Mouse (Mus musculus) limb, embryonic 13.5 days (tissue): ENCODE data around the gene Adh7. TPM values are rescaled to one million over a fixed set of nuclear protein-coding genes. Genes with fewer than 3 reads are reported as not detected.

ENCODE experiments used
- ATAC-seq: fragments of 200-750 bp; cut with Nextera tagmentation; 2 replicates; pipeline ENCODE4 v1.8.0; 2017; ENCODE audit warnings: low read depth, moderate number of reproducible peaks, moderate TSS enrichment; ENCODE audit not compliant: low FRiP score
- H3K27ac ChIP-seq: fragments of 300-500 bp; sonication (generic); 2 replicates; pipeline ENCODE4 v1.5.1; 2015; ENCODE audit warnings: inconsistent platforms, mild to moderate bottlenecking, moderate library complexity
- H3K27me3 ChIP-seq: fragments of 300-500 bp; sonication (generic); 2 replicates; pipeline ENCODE4 v1.6.1; 2015; ENCODE audit warnings: mild to moderate bottlenecking, inconsistent platforms
- H3K36me3 ChIP-seq: fragments of 300-500 bp; sonication (generic); 2 replicates; pipeline ENCODE4 v1.6.1; 2015; ENCODE audit warnings: inconsistent platforms, mild to moderate bottlenecking, moderate library complexity
- H3K4me1 ChIP-seq: fragments of 300-500 bp; sonication (generic); 2 replicates; pipeline ENCODE4 v1.6.1; 2015; ENCODE audit warnings: inconsistent platforms
- H3K4me2 ChIP-seq: fragments of 300-500 bp; sonication (generic); replicated peaks from 2 replicates; pipeline ENCODE4 v1.6.1; 2015; ENCODE audit warnings: inconsistent platforms, mild to moderate bottlenecking, moderate library complexity
- H3K4me3 ChIP-seq: fragments of 300-500 bp; sonication (generic); 2 replicates; pipeline ENCODE4 v1.5.1; 2015; ENCODE audit warnings: moderate library complexity, mild to moderate bottlenecking, inconsistent platforms
- H3K9ac ChIP-seq: fragments of 300-500 bp; sonication (generic); 2 replicates; pipeline ENCODE4 v1.6.1; 2015; ENCODE audit warnings: mild to moderate bottlenecking, inconsistent platforms
- H3K9me3 ChIP-seq: fragments of 300-500 bp; sonication (generic); 2 replicates; pipeline ENCODE4 v1.6.1; 2016; ENCODE audit warnings: inconsistent platforms
- WGBS: fragments of 180-500 bp; shearing (Covaris S2); methylation state at CpG from one replicate; pipeline ENCODE4 v1.1.7; 2015; 5-methylcytosine and 5-hydroxymethylcytosine counted together
- polyA plus RNA-seq: library from polyadenylated mRNA; unstranded; fragments of >200 nt; fragmentation: Nextera tagmentation; extraction: Ambion mirVana; gene quantifications from 2 replicates; pipeline ENCODE4 v1.2.1, GENCODE M21; 2015

The Adh7 gene
- polyA plus RNA-seq, 1 experiment from 2014 or later: 0.32 TPM

- Histone ChIP-seq H3K27ac (no peak overlapping the region), H3K9me3 (no peaks in the 10 kb centered on the region), H3K4me1 (peaks cover 32% of the 10 kb centered on the region), H3K27me3 (peaks cover 33% of the 10 kb centered on the region), H3K4me3 (no peak overlapping the region), H3K9ac (no peak overlapping the region), H3K36me3 (no peaks in the 10 kb centered on the region), H3K4me2 (no peak overlapping the region)
- ATAC-seq: no peak
- WGBS: 42% methylated on average over 14 of the region's 14 CpGs
These were observed 24.6 kb downstream of the Adh7 start for GRCm38 (mm10) chr3:138242021-138242726.

GRCm38 (mm10) chr3:138242933-138243332 lies 25.4 kb downstream of the Adh7 start:
- H3K4me1 ChIP-seq: peaks cover 32% of the 10 kb centered on the region
- no peaks in the 10 kb centered on the region for H3K36me3 ChIP-seq
- H3K9me3 ChIP-seq: no peaks in the 10 kb centered on the region
- no peak overlapping the region for H3K4me3 ChIP-seq
- no peak overlapping the region for H3K4me2 ChIP-seq
- H3K27me3 ChIP-seq: peaks cover 33% of the 10 kb centered on the region
- WGBS: 54% methylated on average over 6 of the region's 6 CpGs
- no peak for ATAC-seq
- no peak overlapping the region for H3K9ac ChIP-seq
- no peak overlapping the region for H3K27ac ChIP-seq

- H3K4me3 ChIP-seq: no peak overlapping the region
- H3K9ac ChIP-seq: no peak overlapping the region
- 67% methylated on average over 7 of the region's 7 CpGs for whole genome bisulfite sequencing
- no peaks in the 10 kb centered on the region for H3K36me3 ChIP-seq
- peaks cover 32% of the 10 kb centered on the region for H3K4me1 ChIP-seq
- H3K4me2 ChIP-seq: no peak overlapping the region
- H3K9me3 ChIP-seq: no peaks in the 10 kb centered on the region
- no peak overlapping the region for H3K27ac ChIP-seq
- no peak for ATAC-seq
- H3K27me3 ChIP-seq: peaks cover 23% of the 10 kb centered on the region
These were observed 26.8 kb downstream of the Adh7 start for GRCm38 (mm10) chr3:138244338-138244874.

- H3K27ac ChIP-seq: no peak overlapping the region
- H3K9ac ChIP-seq: no peak overlapping the region
- H3K4me3 ChIP-seq: no peak overlapping the region
- ATAC-seq: no peak
- H3K4me1 ChIP-seq: peaks cover 18% of the 10 kb centered on the region
- H3K9me3 ChIP-seq: no peaks in the 10 kb centered on the region
- H3K36me3 ChIP-seq: no peaks in the 10 kb centered on the region
- H3K27me3 ChIP-seq: peaks cover 20% of the 10 kb centered on the region
- no peak overlapping the region for H3K4me2 ChIP-seq
These were observed 29.0 kb downstream of the Adh7 start for GRCm38 (mm10) chr3:138246511-138247020.

- H3K4me3 ChIP-seq: no peak overlapping the region
- no peak overlapping the region for H3K4me2 ChIP-seq
- WGBS: 77% methylated on average over 4 of the region's 4 CpGs
- ATAC-seq: no peak
- H3K4me1 ChIP-seq: peaks cover 11% of the 10 kb centered on the region
- H3K27ac ChIP-seq: no peak overlapping the region
- H3K36me3 ChIP-seq: no peaks in the 10 kb centered on the region
- H3K9me3 ChIP-seq: no peaks in the 10 kb centered on the region
- no peak overlapping the region for H3K9ac ChIP-seq
- H3K27me3 ChIP-seq: peaks cover 20% of the 10 kb centered on the region
These were observed 29.7 kb downstream of the Adh7 start for GRCm38 (mm10) chr3:138247241-138247640.

GRCm38 (mm10) chr3:138248011-138248410 lies 30.5 kb downstream of the Adh7 start:
- no peaks in the 10 kb centered on the region for H3K9me3 ChIP-seq
- H3K9ac ChIP-seq: no peak overlapping the region
- H3K4me3 ChIP-seq: no peak overlapping the region
- no peak for ATAC-seq
- H3K4me1 ChIP-seq: peaks cover 4% of the 10 kb centered on the region; the same call in 1 of the 2 replicates
- peaks cover 14% of the 10 kb centered on the region for H3K27me3 ChIP-seq
- no peaks in the 10 kb centered on the region for H3K36me3 ChIP-seq
- WGBS: 80% methylated on average over 7 of the region's 7 CpGs
- H3K4me2 ChIP-seq: no peak overlapping the region
- no peak overlapping the region for H3K27ac ChIP-seq

- Histone ChIP-seq H3K27ac (no peak overlapping the region), H3K9ac (no peak overlapping the region), H3K4me3 (no peak overlapping the region), H3K36me3 (no peaks in the 10 kb centered on the region), H3K9me3 (no peaks in the 10 kb centered on the region), H3K4me1 (no peaks in the 10 kb centered on the region; the same call in 1 of the 2 replicates), H3K4me2 (no peak overlapping the region), H3K27me3 (peaks cover 9% of the 10 kb centered on the region; the same call in 1 of the 2 replicates)
- ATAC-seq: no peak
- WGBS: 82% methylated on average over 8 of the region's 8 CpGs
These were observed 31.2 kb downstream of the Adh7 start for GRCm38 (mm10) chr3:138248746-138249145.

GRCm38 (mm10) chr3:138251156-138251555 lies 33.6 kb downstream of the Adh7 start:
- Histone ChIP-seq H3K36me3 (no peaks in the 10 kb centered on the region), H3K27me3 (no peaks in the 10 kb centered on the region), H3K4me1 (no peaks in the 10 kb centered on the region; the same call in 1 of the 2 replicates), H3K27ac (no peak overlapping the region), H3K4me3 (no peak overlapping the region), H3K9me3 (no peaks in the 10 kb centered on the region), H3K4me2 (no peak overlapping the region), H3K9ac (no peak overlapping the region)
- no peak for ATAC-seq
- 87% methylated on average over 6 of the region's 6 CpGs for WGBS

- Histone ChIP-seq H3K27ac (no peak overlapping the region), H3K9ac (no peak overlapping the region), H3K27me3 (no peaks in the 10 kb centered on the region), H3K4me3 (no peak overlapping the region), H3K4me1 (no peaks in the 10 kb centered on the region; the same call in 1 of the 2 replicates), H3K9me3 (no peaks in the 10 kb centered on the region), H3K36me3 (no peaks in the 10 kb centered on the region), H3K4me2 (no peak overlapping the region)
- ATAC-seq: no peak
- WGBS: 73% methylated on average over 5 of the region's 5 CpGs
These were observed 36.6 kb downstream of the Adh7 start for GRCm38 (mm10) chr3:138254205-138254604.

- no peak for ATAC-seq
- 21% methylated on average over 3 of the region's 3 CpGs for WGBS
These were observed 37.8 kb downstream of the Adh7 start for GRCm38 (mm10) chr3:138255366-138255765.

GRCm38 (mm10) chr3:138255780-138256550 lies 38.4 kb downstream of the Adh7 start:
- WGBS: 72% methylated on average over 9 of the region's 9 CpGs
- no peak overlapping the region for H3K27ac ChIP-seq
- H3K4me2 ChIP-seq: no peak overlapping the region
- H3K36me3 ChIP-seq: no peaks in the 10 kb centered on the region
- no peak for ATAC-seq
- H3K9me3 ChIP-seq: no peaks in the 10 kb centered on the region
- H3K9ac ChIP-seq: no peak overlapping the region
- H3K27me3 ChIP-seq: no peaks in the 10 kb centered on the region
- no peaks in the 10 kb centered on the region; the same call in 1 of the 2 replicates for H3K4me1 ChIP-seq
- H3K4me3 ChIP-seq: no peak overlapping the region

More at GRCm38 (mm10) chr3:138255366-138255765, 37.8 kb downstream of the Adh7 start:
- Histone ChIP-seq H3K9me3 (no peaks in the 10 kb centered on the region), H3K4me2 (no peak overlapping the region), H3K9ac (no peak overlapping the region), H3K4me3 (no peak overlapping the region), H3K27ac (no peak overlapping the region), H3K36me3 (no peaks in the 10 kb centered on the region), H3K27me3 (no peaks in the 10 kb centered on the region), H3K4me1 (no peaks in the 10 kb centered on the region; the same call in 1 of the 2 replicates)
